Mouse (Mus musculus) thymus, adult 2 months (tissue): ENCODE data around the gene Atp11b.

Experiments
- CTCF ChIP-seq: fragments of 200-500 bp; IDR thresholded peaks from 2 replicates; pipeline ENCODE4 v1.5.1; 2012; ENCODE audit warnings: mild to moderate bottlenecking, control low read depth, low read length, moderate library complexity, borderline replicate concordance; ENCODE audit not compliant: control insufficient read depth, poor library complexity, insufficient read depth; ENCODE audit errors: extremely low read depth
- POLR2A ChIP-seq: fragments of 200-500 bp; IDR thresholded peaks from 2 replicates; pipeline ENCODE4 v1.6.1; 2012; ENCODE audit warnings: mild to moderate bottlenecking, low read length, control low read depth, moderate library complexity; ENCODE audit not compliant: control insufficient read depth, poor library complexity, insufficient read depth; ENCODE audit errors: extremely low read depth

- no peak for TF ChIP-seq POLR2A
- no peak for TF ChIP-seq CTCF
These were observed 24.4 kb upstream of the Atp11b start for GRCm38 (mm10) chr3:35729490-35729889.
